Mouse (Mus musculus): ENCODE data around the gene Slc6a8. TPM values are rescaled to one million over a fixed set of nuclear protein-coding genes. Genes with fewer than 3 reads are reported as not detected.
A peak's percentile ranks its signal among the peaks of the same experiment; 100 is the strongest.

Gene Slc6a8
- polyA plus RNA-seq, 1 experiment from 2014 or later = 7.7 TPM

GRCm38 (mm10) chrX:73658936-73659574, 13.9 kb upstream of the Slc6a8 start:
- Histone ChIP-seq H3K27me3 (no peaks in the 10 kb centered on the region; the same call in 1 of the 2 replicates), H3K4me1 (peaks cover 10% of the 10 kb centered on the region), H3K9me3 (replicated peaks) (no peaks in the 10 kb centered on the region), H3K27ac (no peak overlapping the region), H3K9ac (no peak overlapping the region; the same call in 1 of the 2 replicates), H3K36me3 (no peaks in the 10 kb centered on the region), H3K4me2 (replicated peaks) (peak overlapping the region; percentile 62), H3K4me3 (peak overlapping the region; percentile 42)
- peak; percentile 51 for ATAC-seq (ENCODE audit: low FRiP score)
- WGBS = 61% methylated on average over 13 of the region's 13 CpGs

- Histone ChIP-seq H3K27me3 (no peaks in the 10 kb centered on the region; the same call in 1 of the 2 replicates), H3K36me3 (no peaks in the 10 kb centered on the region), H3K9ac (peak within 1 kb of the TSS; percentile 55), H3K4me3 (peak within 1 kb of the TSS; percentile 42), H3K27ac (no peak within 1 kb of the TSS), H3K4me2 (replicated peaks) (peak within 1 kb of the TSS; percentile 62), H3K9me3 (replicated peaks) (no peaks in the 10 kb centered on the region), H3K4me1 (peaks cover 10% of the 10 kb centered on the region)
- peak; percentile 65 for ATAC-seq (ENCODE audit: low FRiP score)
- WGBS = 30% methylated on average over 50 of the region's 57 CpGs
Measured at GRCm38 (mm10) chrX:73659575-73660283, 13.2 kb upstream of the Slc6a8 start, which contains the start of gene Pnck. TSS of gene Pnck (minus strand) at chrX:73660117.

GRCm38 (mm10) chrX:73660284-73660665, 12.7 kb upstream of the Slc6a8 start:
- ATAC-seq (ENCODE audit: low FRiP score) = 0 out of 2 replicates have a peak, but pooled peaks have one; percentile 3
- peak overlapping the region; percentile 62 for H3K4me2 ChIP-seq (replicated peaks)
- H3K4me1 ChIP-seq = peaks cover 10% of the 10 kb centered on the region
- H3K4me3 ChIP-seq = peak overlapping the region; percentile 42
- H3K27ac ChIP-seq = no peak overlapping the region
- no peaks in the 10 kb centered on the region; the same call in 1 of the 2 replicates for H3K27me3 ChIP-seq
- no peaks in the 10 kb centered on the region for H3K36me3 ChIP-seq
- peak overlapping the region; percentile 55 for H3K9ac ChIP-seq
- 59% methylated on average over 3 of the region's 3 CpGs for WGBS
- H3K9me3 ChIP-seq (replicated peaks) = no peaks in the 10 kb centered on the region

GRCm38 (mm10) chrX:73663143-73663542, 9.8 kb upstream of the Slc6a8 start:
- H3K27ac ChIP-seq = no peak overlapping the region
- no peak overlapping the region for H3K9ac ChIP-seq
- H3K4me2 ChIP-seq (replicated peaks) = no peak overlapping the region
- no peaks in the 10 kb centered on the region for H3K9me3 ChIP-seq (replicated peaks)
- H3K27me3 ChIP-seq = no peaks in the 10 kb centered on the region; the same call in 1 of the 2 replicates
- H3K36me3 ChIP-seq = no peaks in the 10 kb centered on the region
- peaks cover 10% of the 10 kb centered on the region for H3K4me1 ChIP-seq
- no peak overlapping the region for H3K4me3 ChIP-seq
- no peak for ATAC-seq (ENCODE audit: low FRiP score)

GRCm38 (mm10) chrX:73672031-73672431, 919 bp upstream of the Slc6a8 start:
- no peak overlapping the region for H3K4me3 ChIP-seq
- 0 out of 2 replicates have a peak overlapping the region, but pooled peaks have one; percentile 66 for H3K4me2 ChIP-seq (replicated peaks)
- peak; percentile 46; the same call in 1 of the 2 replicates for ATAC-seq (ENCODE audit: low FRiP score)
- peaks cover 17% of the 10 kb centered on the region for H3K4me1 ChIP-seq
- 59% methylated on average over 4 of the region's 4 CpGs for WGBS
- no peak overlapping the region for H3K9ac ChIP-seq
- H3K9me3 ChIP-seq (replicated peaks) = no peaks in the 10 kb centered on the region
- H3K36me3 ChIP-seq = peaks cover 2% of the 10 kb centered on the region; the same call in 1 of the 2 replicates
- H3K27ac ChIP-seq = no peak overlapping the region
- no peaks in the 10 kb centered on the region for H3K27me3 ChIP-seq

- ATAC-seq (ENCODE audit: low FRiP score) = peak; percentile 9; the same call in 1 of the 2 replicates
- Histone ChIP-seq H3K4me1 (peaks cover 17% of the 10 kb centered on the region), H3K4me3 (peak overlapping the region; percentile 63), H3K9me3 (replicated peaks) (no peaks in the 10 kb centered on the region), H3K4me2 (replicated peaks) (peak overlapping the region; percentile 66), H3K27ac (no peak overlapping the region), H3K9ac (peak overlapping the region; percentile 78), H3K36me3 (peaks cover 9% of the 10 kb centered on the region), H3K27me3 (no peaks in the 10 kb centered on the region)
- WGBS = 22% methylated on average over 42 of the region's 42 CpGs
Measured at GRCm38 (mm10) chrX:73673619-73673967, 643 bp downstream of the Slc6a8 start.

GRCm38 (mm10) chrX:73673968-73674661, 1.2 kb downstream of the Slc6a8 start:
- WGBS = 33% methylated on average over 19 of the region's 20 CpGs
- Histone ChIP-seq H3K4me1 (peaks cover 17% of the 10 kb centered on the region), H3K9ac (peak overlapping the region; percentile 78), H3K4me2 (replicated peaks) (peak overlapping the region; percentile 66), H3K27me3 (no peaks in the 10 kb centered on the region), H3K4me3 (peak overlapping the region; percentile 63), H3K36me3 (peaks cover 15% of the 10 kb centered on the region), H3K27ac (no peak overlapping the region), H3K9me3 (replicated peaks) (no peaks in the 10 kb centered on the region)
- ATAC-seq (ENCODE audit: low FRiP score) = peak; percentile 38

- peak overlapping the region; percentile 66 for H3K4me2 ChIP-seq (replicated peaks)
- 66% methylated on average over 2 of the region's 2 CpGs for WGBS
Measured at GRCm38 (mm10) chrX:73675231-73675630, 2.3 kb downstream of the Slc6a8 start.

GRCm38 (mm10) chrX:73676668-73677067, 3.7 kb downstream of the Slc6a8 start:
- H3K4me1 ChIP-seq = peaks cover 17% of the 10 kb centered on the region
- H3K4me3 ChIP-seq = no peak overlapping the region
- H3K4me2 ChIP-seq (replicated peaks) = no peak overlapping the region
- H3K27me3 ChIP-seq = no peaks in the 10 kb centered on the region
- peaks cover 24% of the 10 kb centered on the region for H3K36me3 ChIP-seq
- H3K9ac ChIP-seq = no peak overlapping the region
- H3K27ac ChIP-seq = no peak overlapping the region
- WGBS = 85% methylated on average over 4 of the region's 4 CpGs
- ATAC-seq (ENCODE audit: low FRiP score) = no peak
- H3K9me3 ChIP-seq (replicated peaks) = no peaks in the 10 kb centered on the region

More at GRCm38 (mm10) chrX:73675231-73675630, 2.3 kb downstream of the Slc6a8 start:
- Histone ChIP-seq H3K27ac (no peak overlapping the region), H3K4me1 (peaks cover 17% of the 10 kb centered on the region), H3K27me3 (no peaks in the 10 kb centered on the region), H3K9me3 (replicated peaks) (no peaks in the 10 kb centered on the region), H3K4me3 (peak overlapping the region; percentile 63; the same call in 1 of the 2 replicates), H3K9ac (no peak overlapping the region), H3K36me3 (peaks cover 17% of the 10 kb centered on the region)
- ATAC-seq (ENCODE audit: low FRiP score) = no peak

- H3K27me3 ChIP-seq = no peaks in the 10 kb centered on the region
- peaks cover 35% of the 10 kb centered on the region for H3K36me3 ChIP-seq
- H3K4me3 ChIP-seq = no peak overlapping the region
- ATAC-seq (ENCODE audit: low FRiP score) = no peak
- H3K4me1 ChIP-seq = no peaks in the 10 kb centered on the region
- WGBS = 95% methylated on average over 2 of the region's 2 CpGs
- H3K27ac ChIP-seq = no peak overlapping the region
- no peak overlapping the region for H3K9ac ChIP-seq
- H3K9me3 ChIP-seq (replicated peaks) = no peaks in the 10 kb centered on the region
- no peak overlapping the region for H3K4me2 ChIP-seq (replicated peaks)
Measured at GRCm38 (mm10) chrX:73684156-73684555, 11.2 kb downstream of the Slc6a8 start.

- no peak for ATAC-seq (ENCODE audit: low FRiP score)
- Histone ChIP-seq H3K27me3 (no peaks in the 10 kb centered on the region), H3K36me3 (peaks cover 36% of the 10 kb centered on the region), H3K9me3 (replicated peaks) (no peaks in the 10 kb centered on the region), H3K4me2 (replicated peaks) (no peak overlapping the region), H3K4me1 (no peaks in the 10 kb centered on the region), H3K27ac (no peak overlapping the region), H3K9ac (no peak overlapping the region), H3K4me3 (no peak overlapping the region)
Measured at GRCm38 (mm10) chrX:73684978-73685377, 12.0 kb downstream of the Slc6a8 start.

- 90% methylated on average over 3 of the region's 3 CpGs for WGBS
- Histone ChIP-seq H3K36me3 (peaks cover 33% of the 10 kb centered on the region), H3K4me2 (replicated peaks) (no peak overlapping the region), H3K27me3 (no peaks in the 10 kb centered on the region), H3K9me3 (replicated peaks) (no peaks in the 10 kb centered on the region), H3K4me1 (no peaks in the 10 kb centered on the region), H3K4me3 (no peak overlapping the region), H3K27ac (no peak overlapping the region), H3K9ac (no peak overlapping the region)
- ATAC-seq (ENCODE audit: low FRiP score) = no peak
Measured at GRCm38 (mm10) chrX:73685629-73686028, 12.7 kb downstream of the Slc6a8 start.
